Mouse (Mus musculus) CH12.LX (cell line): ENCODE measurements at regions not wholly inside any gene's neighbourhood (a gene's known extent, or its start where the extent isn't known, plus 50 kb on each side); places are given as distances from the start of the nearest gene placed in this dataset.

Experiments used
- CHD2 ChIP-seq: IDR thresholded peaks from 2 replicates; pipeline ENCODE4 v1.6.1; 2011; ENCODE audit warnings: low read length, improper control_type of control experiment
- CTCF ChIP-seq, 2 experiments: IDR thresholded peaks in 1 of 2; conservative IDR thresholded peaks in 1 of 2; 2 replicates each; pipeline ENCODE4 v1.5.1; 2011 to 2012; ENCODE audit warnings: low read depth in 2 of 2, low read length in 2 of 2, improper control_type of control experiment in 1 of 2, inconsistent platforms in 1 of 2, mild to moderate bottlenecking in 1 of 2, moderate library complexity in 1 of 2
- ELF1 ChIP-seq: IDR thresholded peaks from 2 replicates; pipeline ENCODE4 v1.6.1; 2014; ENCODE audit warnings: low read depth, mild to moderate bottlenecking, inconsistent platforms, low read length, improper control_type of control experiment
- MAFK ChIP-seq: IDR thresholded peaks from 2 replicates; pipeline ENCODE4 v1.6.1; 2011; ENCODE audit warnings: low read length, improper control_type of control experiment; ENCODE audit not compliant: insufficient replicate concordance
- NELFE ChIP-seq: IDR thresholded peaks from 2 replicates; pipeline ENCODE4 v1.6.1; 2011; ENCODE audit warnings: low read depth, low read length, improper control_type of control experiment
- POLR2A ChIP-seq: IDR thresholded peaks from 2 replicates; pipeline ENCODE4 v1.6.1; 2011; ENCODE audit warnings: low read depth, mild to moderate bottlenecking, improper control_type of control experiment, low read length
- TBP ChIP-seq: conservative IDR thresholded peaks from 2 replicates; pipeline ENCODE4 v1.6.1; 2011; ENCODE audit warnings: low read depth, low read length, improper control_type of control experiment
- UBTF ChIP-seq: IDR thresholded peaks from 2 replicates; pipeline ENCODE4 v1.6.1; 2012; ENCODE audit warnings: low read depth, mild to moderate bottlenecking, inconsistent platforms, low read length, improper control_type of control experiment, moderate library complexity
- ZMIZ1 ChIP-seq: IDR thresholded peaks from 2 replicates; pipeline ENCODE4 v1.6.1; 2012; ENCODE audit warnings: low read depth, mild to moderate bottlenecking, inconsistent platforms, low read length, improper control_type of control experiment

GRCm38 (mm10) chr16:58178744-58179401 is 229.4 kb upstream of the Dcbld2 start:
- no peak for TF ChIP-seq POLR2A
- no peak for TF ChIP-seq NELFE
- TF ChIP-seq MAFK = no peak
- TF ChIP-seq UBTF = no peak
- TF ChIP-seq ZMIZ1 = no peak
- TF ChIP-seq ELF1 = no peak
- no peak for TF ChIP-seq CTCF (conservative IDR thresholded peaks at IDR 0.05 in 1 of 2, IDR thresholded peaks at IDR 0.05 in 1 of 2; ENCODE audit: low read depth in 2 of 2, low read length in 2 of 2)
- TF ChIP-seq CHD2 = no peak
- TF ChIP-seq TBP = no peak
